Mouse (Mus musculus) forebrain, postnatal 0 days (tissue): ENCODE measurements at regions not wholly inside any gene's neighbourhood (a gene's known extent, or its start where the extent isn't known, plus 50 kb on each side); places are given as distances from the start of the nearest gene placed in this dataset.

Experiments
- ATAC-seq: fragments of 200-750 bp; cut with Nextera tagmentation; 2 replicates; pipeline ENCODE4 v1.8.0; 2017; ENCODE audit warnings: mild to moderate bottlenecking, moderate library complexity
- DNase-seq: peaks from one replicate; pipeline ENCODE4 v3.0.0-alpha.2; 2015
- H3K27ac ChIP-seq: fragments of 300-500 bp; sonication (generic); 2 replicates; pipeline ENCODE4 v1.5.1; 2014; ENCODE audit warnings: low read depth, mild to moderate bottlenecking, antibody characterized with exemption, low read length, moderate library complexity, mixed read lengths
- H3K27me3 ChIP-seq: fragments of 300-500 bp; sonication (generic); 2 replicates; pipeline ENCODE4 v1.6.1; 2014; ENCODE audit warnings: mild to moderate bottlenecking, low read length, mixed read lengths; ENCODE audit not compliant: insufficient read depth
- H3K36me3 ChIP-seq: fragments of 300-500 bp; sonication (generic); 2 replicates; pipeline ENCODE4 v1.6.1; 2014; ENCODE audit warnings: mild to moderate bottlenecking, moderate library complexity; ENCODE audit not compliant: insufficient read depth
- H3K4me1 ChIP-seq: fragments of 300-500 bp; sonication (generic); 2 replicates; pipeline ENCODE4 v1.6.1; 2014; ENCODE audit warnings: antibody characterized with exemption; ENCODE audit not compliant: insufficient read depth
- H3K4me2 ChIP-seq: fragments of 300-500 bp; sonication (generic); 2 replicates; pipeline ENCODE4 v1.6.1; 2014; ENCODE audit warnings: low read depth, mild to moderate bottlenecking, moderate library complexity
- H3K4me3 ChIP-seq: fragments of 300-500 bp; sonication (generic); 2 replicates; pipeline ENCODE4 v1.5.1; 2014; ENCODE audit warnings: low read depth, low read length, mixed read lengths
- H3K9ac ChIP-seq: fragments of 300-500 bp; sonication (generic); 2 replicates; pipeline ENCODE4 v1.6.1; 2014; ENCODE audit warnings: mild to moderate bottlenecking
- H3K9me3 ChIP-seq: fragments of 300-500 bp; sonication (generic); 2 replicates; pipeline ENCODE4 v1.6.1; 2016; ENCODE audit warnings: low read length
- CTCF ChIP-seq: sonication (generic); IDR thresholded peaks from 2 replicates; pipeline ENCODE4 v1.5.1; 2016; ENCODE audit warnings: antibody characterized with exemption, control low read depth, low read depth
- WGBS: fragments of 180-500 bp; shearing (Covaris S2); extraction: QIAGEN DNeasy Blood & Tissue Kit; methylation state at CpG from one replicate; pipeline ENCODE4 v1.1.7; 2014; 5-methylcytosine and 5-hydroxymethylcytosine counted together

DNA sequence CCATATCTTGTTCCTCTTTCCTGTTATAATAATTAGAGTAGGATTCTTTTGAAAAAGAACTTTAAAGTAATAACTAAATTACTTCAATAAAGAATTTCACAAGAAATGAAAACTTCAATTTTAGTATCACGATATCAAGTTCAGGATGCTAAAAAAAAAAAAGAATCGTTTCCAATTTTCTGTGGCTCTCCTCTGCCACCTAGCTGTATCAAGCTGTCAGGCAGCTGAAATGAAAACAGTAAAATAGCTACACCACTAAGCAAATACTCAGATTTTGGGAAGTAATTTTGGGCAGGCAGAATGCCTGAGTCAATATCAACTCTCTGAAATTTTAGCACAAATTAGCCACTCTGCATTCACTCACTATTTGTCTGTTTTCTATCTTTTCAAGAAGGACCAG, 694.5 kb upstream of the Arrdc3 start:
- H3K4me2 ChIP-seq: no peak overlapping the region
- H3K9me3 ChIP-seq: no peaks in the 10 kb centered on the region
- no peak overlapping the region for H3K4me3 ChIP-seq
- H3K4me1 ChIP-seq: no peaks in the 10 kb centered on the region
- ATAC-seq: no peak
- peak; percentile 2 for DNase-seq
- no peak overlapping the region for H3K27ac ChIP-seq
- no peaks in the 10 kb centered on the region for H3K27me3 ChIP-seq
- peak; percentile 46 for TF ChIP-seq CTCF
- H3K36me3 ChIP-seq: no peaks in the 10 kb centered on the region
- WGBS: 79% methylated on average over 2 of the region's 2 CpGs
- H3K9ac ChIP-seq: no peak overlapping the region

- no peaks in the 10 kb centered on the region for H3K27me3 ChIP-seq
- H3K4me3 ChIP-seq: no peak overlapping the region
- 11% methylated on average over 5 of the region's 5 CpGs for WGBS
- TF ChIP-seq CTCF: no peak
- no peaks in the 10 kb centered on the region for H3K9me3 ChIP-seq
- H3K4me2 ChIP-seq: no peak overlapping the region
- ATAC-seq (no peak), DNase-seq (no peak)
- H3K27ac ChIP-seq: no peak overlapping the region
- no peaks in the 10 kb centered on the region for H3K36me3 ChIP-seq
- H3K4me1 ChIP-seq: no peaks in the 10 kb centered on the region
- no peak overlapping the region for H3K9ac ChIP-seq
Measured at GRCm38 (mm10) chr13:80195065-80195605, 688.0 kb upstream of the Arrdc3 start.

DNA sequence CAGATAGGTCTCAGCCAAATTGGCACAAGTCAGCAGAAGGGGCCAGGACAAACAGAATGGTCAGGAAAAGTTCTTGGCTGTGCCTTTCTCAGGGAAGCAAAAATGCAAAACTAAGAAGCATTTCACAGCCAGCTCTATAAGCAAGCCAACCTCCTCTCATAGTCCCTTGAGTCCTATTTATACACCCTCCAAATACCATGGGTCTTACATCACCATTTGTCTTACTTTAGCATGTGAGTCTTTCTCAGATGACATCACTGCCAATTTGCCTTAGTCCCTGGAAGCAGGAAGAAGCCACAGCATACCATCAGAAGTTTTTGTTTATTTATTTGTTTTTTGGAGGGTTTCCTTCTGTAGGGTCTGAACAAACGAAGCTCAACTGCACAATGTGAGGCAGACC, 659.1 kb upstream of the Arrdc3 start:
- Histone ChIP-seq H3K4me2 (no peak overlapping the region), H3K9me3 (no peaks in the 10 kb centered on the region), H3K27me3 (no peaks in the 10 kb centered on the region), H3K36me3 (no peaks in the 10 kb centered on the region), H3K4me3 (no peak overlapping the region), H3K27ac (no peak overlapping the region), H3K4me1 (no peaks in the 10 kb centered on the region), H3K9ac (no peak overlapping the region)
- TF ChIP-seq CTCF: no peak
- ATAC-seq (no peak), DNase-seq (no peak)
- WGBS: 78% methylated on average over 1 of the region's 1 CpGs

- Histone ChIP-seq H3K36me3 (no peaks in the 10 kb centered on the region), H3K27me3 (no peaks in the 10 kb centered on the region), H3K9ac (no peak overlapping the region), H3K4me2 (no peak overlapping the region), H3K4me3 (no peak overlapping the region), H3K9me3 (no peaks in the 10 kb centered on the region), H3K27ac (no peak overlapping the region), H3K4me1 (no peaks in the 10 kb centered on the region)
- ATAC-seq: no peak
- no peak for DNase-seq
- TF ChIP-seq CTCF: no peak
Measured at GRCm38 (mm10) chr13:80231381-80231780, 651.8 kb upstream of the Arrdc3 start.

GRCm38 (mm10) chr13:80235254-80236032, 647.7 kb upstream of the Arrdc3 start:
- no peaks in the 10 kb centered on the region for H3K9me3 ChIP-seq
- H3K36me3 ChIP-seq: no peaks in the 10 kb centered on the region
- H3K9ac ChIP-seq: no peak overlapping the region
- H3K27ac ChIP-seq: no peak overlapping the region
- WGBS: 57% methylated on average over 5 of the region's 5 CpGs
- ATAC-seq (peak; percentile 16; the same call in 1 of the 2 replicates), DNase-seq (no peak)
- H3K4me3 ChIP-seq: no peak overlapping the region
- no peaks in the 10 kb centered on the region for H3K4me1 ChIP-seq
- H3K4me2 ChIP-seq: no peak overlapping the region
- H3K27me3 ChIP-seq: no peaks in the 10 kb centered on the region
- TF ChIP-seq CTCF: no peak

- H3K36me3 ChIP-seq: no peaks in the 10 kb centered on the region
- no peaks in the 10 kb centered on the region for H3K9me3 ChIP-seq
- no peak for DNase-seq
- H3K27ac ChIP-seq: no peak overlapping the region
- WGBS: 94% methylated on average over 2 of the region's 2 CpGs
- H3K9ac ChIP-seq: no peak overlapping the region
- H3K4me3 ChIP-seq: no peak overlapping the region
- ATAC-seq: no peak
- H3K27me3 ChIP-seq: no peaks in the 10 kb centered on the region
- H3K4me1 ChIP-seq: no peaks in the 10 kb centered on the region
- no peak for TF ChIP-seq CTCF
- H3K4me2 ChIP-seq: no peak overlapping the region
Measured at GRCm38 (mm10) chr13:80262826-80263225, 620.4 kb upstream of the Arrdc3 start.

- no peaks in the 10 kb centered on the region for H3K4me1 ChIP-seq
- H3K27me3 ChIP-seq: no peaks in the 10 kb centered on the region
- no peak overlapping the region for H3K27ac ChIP-seq
- DNase-seq (no peak), ATAC-seq (no peak)
- 96% methylated on average over 4 of the region's 4 CpGs for WGBS
- H3K4me3 ChIP-seq: no peak overlapping the region
- no peak overlapping the region for H3K4me2 ChIP-seq
- H3K36me3 ChIP-seq: no peaks in the 10 kb centered on the region
- no peak for TF ChIP-seq CTCF
- no peaks in the 10 kb centered on the region for H3K9me3 ChIP-seq
- H3K9ac ChIP-seq: no peak overlapping the region
Measured at GRCm38 (mm10) chr13:80267131-80267530, 616.1 kb upstream of the Arrdc3 start.
